Mouse (Mus musculus) cerebellum, adult 2 months (tissue): ENCODE measurements around the gene Nmrk2.

Experiments used
- CTCF ChIP-seq: fragments of 200-500 bp; IDR thresholded peaks from 2 replicates; pipeline ENCODE4 v1.5.1; 2011; ENCODE audit warnings: low read depth, mild to moderate bottlenecking, control low read depth, low read length, moderate library complexity, borderline replicate concordance; ENCODE audit not compliant: insufficient read depth
- POLR2A ChIP-seq: fragments of 200-500 bp; IDR thresholded peaks from 2 replicates; pipeline ENCODE4 v1.6.1; 2011; ENCODE audit warnings: low read length, control low read depth, borderline replicate concordance; ENCODE audit not compliant: insufficient read depth

DNA sequence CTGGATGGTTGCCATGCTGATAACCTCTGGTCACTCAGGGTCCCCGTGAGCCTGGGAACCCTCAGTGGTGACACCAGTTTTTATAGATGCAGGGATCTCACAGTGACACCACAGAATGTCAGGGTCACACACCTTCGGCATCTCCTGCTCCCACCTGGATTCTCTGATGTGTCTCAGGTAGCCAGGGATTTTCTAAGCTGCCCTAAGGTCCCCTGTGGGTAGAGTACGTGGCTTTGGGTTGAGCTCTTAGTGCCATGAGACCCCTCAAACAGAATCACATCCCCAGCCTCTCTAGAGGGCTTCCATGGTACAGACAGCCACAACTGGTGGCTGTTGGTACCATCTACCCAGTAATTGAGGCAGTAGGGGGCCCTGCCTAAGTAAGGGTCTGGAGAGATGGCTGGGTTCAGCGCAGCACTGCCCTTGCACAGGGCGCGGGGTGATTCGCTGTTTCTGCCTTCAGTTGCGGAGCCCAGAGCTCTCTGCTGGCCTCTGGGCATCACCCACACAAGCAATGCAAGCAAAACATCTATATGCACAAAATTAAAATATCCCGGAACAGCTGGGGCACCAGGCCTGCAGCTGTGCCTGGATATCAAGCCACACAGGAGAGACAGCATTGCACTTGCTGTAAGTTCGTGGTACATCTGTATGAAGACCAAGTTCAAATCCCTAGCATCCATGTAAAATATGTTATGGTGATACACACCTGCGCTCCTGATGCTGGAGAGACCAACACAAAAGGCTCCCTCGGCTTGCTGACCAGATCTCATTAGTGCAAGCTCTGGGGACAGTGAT, 34.8 kb upstream of the Nmrk2 start:
- no peak for TF ChIP-seq POLR2A
- TF ChIP-seq CTCF = no peak
